Mouse (Mus musculus): ENCODE data around the gene Cemip. TPM values are rescaled to one million over a fixed set of nuclear protein-coding genes. Genes with fewer than 3 reads are reported as not detected.

The Cemip gene
- polyA plus RNA-seq, 1 experiment: 1.0 TPM

GRCm38 (mm10) chr7:84032831-84033230 lies 53.5 kb downstream of the Cemip start:
- Histone ChIP-seq H3K79me2 (ENCODE audit: control insufficient read depth, insufficient read depth) (no peaks in the 10 kb centered on the region), H3ac (ENCODE audit: control insufficient read depth, insufficient read length, low read depth) (no peak overlapping the region)

DNA sequence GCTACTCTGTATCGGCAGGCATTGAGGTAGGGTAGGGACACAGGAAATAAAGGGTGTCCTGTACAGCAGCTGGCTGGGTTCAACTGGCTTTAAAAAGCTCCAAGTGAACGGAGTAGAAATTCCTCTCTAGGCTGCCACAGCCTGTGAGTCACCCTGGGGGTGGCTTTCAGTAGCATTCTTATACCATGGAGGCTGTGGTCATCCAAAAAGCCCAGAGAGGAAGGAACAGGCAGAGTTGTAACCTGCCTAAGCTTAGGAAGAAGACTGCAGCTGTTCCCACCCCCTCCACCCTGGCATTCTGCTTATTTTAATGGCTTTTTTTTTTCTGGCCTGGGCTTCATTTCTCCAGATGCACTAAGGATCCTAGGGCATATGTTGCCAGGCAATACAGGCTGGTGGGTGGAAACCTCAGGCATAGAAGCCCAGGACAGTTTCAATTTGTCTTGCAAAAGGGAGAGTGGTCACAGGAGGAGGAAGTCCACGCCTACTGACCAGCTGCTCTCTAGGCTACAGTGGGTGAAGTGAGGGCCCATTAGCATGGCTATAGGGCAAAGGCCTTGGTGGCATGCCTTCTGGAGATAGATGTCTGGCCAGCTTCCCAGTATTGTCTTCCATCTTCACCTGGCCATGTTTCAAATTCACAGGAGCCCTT lies 57.1 kb downstream of the Cemip start:
- H3K79me3 ChIP-seq (ENCODE audit: low read depth): no peaks in the 10 kb centered on the region
- no peaks in the 10 kb centered on the region for H3K27me3 ChIP-seq (ENCODE audit: control insufficient read depth, insufficient read depth, insufficient read length)
- no peak overlapping the region for H3ac ChIP-seq (ENCODE audit: control insufficient read depth, insufficient read length, low read depth)
- no peak overlapping the region for H3K4me3 ChIP-seq (ENCODE audit: insufficient read depth, poor library complexity, severe bottlenecking)
- no peaks in the 10 kb centered on the region for H3K36me3 ChIP-seq (ENCODE audit: control insufficient read depth, insufficient read depth)
- no peaks in the 10 kb centered on the region for H3K79me2 ChIP-seq (ENCODE audit: control insufficient read depth, insufficient read depth)
- no peak for TF ChIP-seq MYOG (IDR thresholded peaks at IDR 0.05; ENCODE audit: control insufficient read depth, extremely low read depth, insufficient read length)
- no peak for TF ChIP-seq USF1 (IDR thresholded peaks at IDR 0.05; ENCODE audit: low read depth)
- no peak for TF ChIP-seq MAX (IDR thresholded peaks at IDR 0.05)
- peak; percentile 60 for TF ChIP-seq MYOD1 (IDR thresholded peaks at IDR 0.05; ENCODE audit: control insufficient read depth, insufficient read length, low read depth)
- no peak for TF ChIP-seq CEBPB (IDR thresholded peaks at IDR 0.05; ENCODE audit: low read depth)
- no peak for TF ChIP-seq FOSL1 (IDR thresholded peaks at IDR 0.05; ENCODE audit: insufficient read depth, low read length, poor library complexity, severe bottlenecking)
- no peak for TF ChIP-seq CTCF (IDR thresholded peaks at IDR 0.05; ENCODE audit: control insufficient read depth, insufficient read depth, insufficient read length)

More at GRCm38 (mm10) chr7:84032831-84033230, 53.5 kb downstream of the Cemip start:
- Histone ChIP-seq H3K36me3 (ENCODE audit: control insufficient read depth, insufficient read depth) (no peaks in the 10 kb centered on the region), H3K79me3 (ENCODE audit: low read depth) (no peaks in the 10 kb centered on the region), H3K27me3 (ENCODE audit: control insufficient read depth, insufficient read depth, insufficient read length) (no peaks in the 10 kb centered on the region), H3K4me3 (ENCODE audit: insufficient read depth, poor library complexity, severe bottlenecking) (no peak overlapping the region)
- TF ChIP-seq CTCF (IDR thresholded peaks at IDR 0.05; ENCODE audit: control insufficient read depth, insufficient read depth, insufficient read length) (no peak), MYOG (IDR thresholded peaks at IDR 0.05; ENCODE audit: control insufficient read depth, extremely low read depth, insufficient read length) (no peak)

- H3K36me3 ChIP-seq (ENCODE audit: control insufficient read depth, insufficient read depth): no peaks in the 10 kb centered on the region
- no peaks in the 10 kb centered on the region for H3K79me2 ChIP-seq (ENCODE audit: control insufficient read depth, insufficient read depth)
- no peaks in the 10 kb centered on the region for H3K27me3 ChIP-seq (ENCODE audit: control insufficient read depth, insufficient read depth, insufficient read length)
- TF ChIP-seq MAX (IDR thresholded peaks at IDR 0.05) (no peak), CEBPB (IDR thresholded peaks at IDR 0.05; ENCODE audit: low read depth) (no peak), FOSL1 (IDR thresholded peaks at IDR 0.05; ENCODE audit: insufficient read depth, low read length, poor library complexity, severe bottlenecking) (no peak)
- no peak overlapping the region for H3K4me3 ChIP-seq (ENCODE audit: insufficient read depth, poor library complexity, severe bottlenecking)
- H3ac ChIP-seq (ENCODE audit: control insufficient read depth, insufficient read length, low read depth): no peak overlapping the region
- no peaks in the 10 kb centered on the region for H3K79me3 ChIP-seq (ENCODE audit: low read depth)
Observed at GRCm38 (mm10) chr7:84028368-84028767, 57.9 kb downstream of the Cemip start.

DNA sequence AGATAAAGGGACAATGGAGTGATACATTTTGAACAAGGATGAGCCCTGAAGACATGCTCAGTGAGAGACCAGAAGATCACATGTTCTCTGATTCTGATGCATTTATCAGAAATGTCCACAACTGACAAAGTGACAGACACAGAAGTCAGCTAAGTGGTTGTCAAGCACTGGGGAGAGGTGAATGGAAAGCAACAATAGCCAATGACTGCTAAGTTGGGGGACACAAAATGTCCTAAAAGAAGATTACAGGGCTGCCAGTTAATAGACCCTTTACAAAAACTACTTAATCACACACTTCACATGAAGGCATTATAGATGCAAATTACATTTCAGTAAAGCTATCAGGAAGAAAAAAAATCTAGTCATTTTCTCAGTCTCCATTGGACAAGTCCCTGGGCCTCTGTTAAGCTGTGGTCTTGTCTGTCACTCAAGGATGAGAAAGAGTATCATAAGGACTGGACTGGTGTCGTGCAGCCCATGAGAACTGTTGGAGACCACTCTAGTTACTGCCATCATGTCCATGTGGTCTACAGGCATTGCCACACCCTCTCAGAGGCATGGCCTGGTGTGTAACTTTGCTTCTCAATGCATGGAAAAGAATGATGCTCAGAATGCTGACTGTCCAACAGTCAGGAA lies 59.2 kb downstream of the Cemip start:
- no peaks in the 10 kb centered on the region for H3K79me3 ChIP-seq (ENCODE audit: low read depth)
- H3K36me3 ChIP-seq (ENCODE audit: control insufficient read depth, insufficient read depth): no peaks in the 10 kb centered on the region
- no peak overlapping the region for H3ac ChIP-seq (ENCODE audit: control insufficient read depth, insufficient read length, low read depth)
- H3K27me3 ChIP-seq (ENCODE audit: control insufficient read depth, insufficient read depth, insufficient read length): no peaks in the 10 kb centered on the region
- H3K79me2 ChIP-seq (ENCODE audit: control insufficient read depth, insufficient read depth): no peaks in the 10 kb centered on the region
- TF ChIP-seq MYOG (IDR thresholded peaks at IDR 0.05; ENCODE audit: control insufficient read depth, extremely low read depth, insufficient read length) (no peak), FOSL1 (IDR thresholded peaks at IDR 0.05; ENCODE audit: insufficient read depth, low read length, poor library complexity, severe bottlenecking) (no peak), CEBPB (IDR thresholded peaks at IDR 0.05; ENCODE audit: low read depth) (no peak), MYOD1 (IDR thresholded peaks at IDR 0.05; ENCODE audit: control insufficient read depth, insufficient read length, low read depth) (no peak), MAX (IDR thresholded peaks at IDR 0.05) (no peak), USF1 (IDR thresholded peaks at IDR 0.05; ENCODE audit: low read depth) (no peak), CTCF (IDR thresholded peaks at IDR 0.05; ENCODE audit: control insufficient read depth, insufficient read depth, insufficient read length) (no peak)
- H3K4me3 ChIP-seq (ENCODE audit: insufficient read depth, poor library complexity, severe bottlenecking): no peak overlapping the region

- H3K79me2 ChIP-seq (ENCODE audit: control insufficient read depth, insufficient read depth): no peaks in the 10 kb centered on the region
- no peaks in the 10 kb centered on the region for H3K36me3 ChIP-seq (ENCODE audit: control insufficient read depth, insufficient read depth)
- H3K79me3 ChIP-seq (ENCODE audit: low read depth): no peaks in the 10 kb centered on the region
- H3K27me3 ChIP-seq (ENCODE audit: control insufficient read depth, insufficient read depth, insufficient read length): no peaks in the 10 kb centered on the region
- H3ac ChIP-seq (ENCODE audit: control insufficient read depth, insufficient read length, low read depth): no peak overlapping the region
- no peak overlapping the region for H3K4me3 ChIP-seq (ENCODE audit: insufficient read depth, poor library complexity, severe bottlenecking)
- TF ChIP-seq MYOD1 (IDR thresholded peaks at IDR 0.05; ENCODE audit: control insufficient read depth, insufficient read length, low read depth) (no peak), FOSL1 (IDR thresholded peaks at IDR 0.05; ENCODE audit: insufficient read depth, low read length, poor library complexity, severe bottlenecking) (no peak), MYOG (IDR thresholded peaks at IDR 0.05; ENCODE audit: control insufficient read depth, extremely low read depth, insufficient read length) (no peak), CTCF (IDR thresholded peaks at IDR 0.05; ENCODE audit: control insufficient read depth, insufficient read depth, insufficient read length) (no peak), CEBPB (IDR thresholded peaks at IDR 0.05; ENCODE audit: low read depth) (no peak), USF1 (IDR thresholded peaks at IDR 0.05; ENCODE audit: low read depth) (no peak), MAX (IDR thresholded peaks at IDR 0.05) (no peak)
Observed at GRCm38 (mm10) chr7:84026090-84026489, 60.2 kb downstream of the Cemip start.

DNA sequence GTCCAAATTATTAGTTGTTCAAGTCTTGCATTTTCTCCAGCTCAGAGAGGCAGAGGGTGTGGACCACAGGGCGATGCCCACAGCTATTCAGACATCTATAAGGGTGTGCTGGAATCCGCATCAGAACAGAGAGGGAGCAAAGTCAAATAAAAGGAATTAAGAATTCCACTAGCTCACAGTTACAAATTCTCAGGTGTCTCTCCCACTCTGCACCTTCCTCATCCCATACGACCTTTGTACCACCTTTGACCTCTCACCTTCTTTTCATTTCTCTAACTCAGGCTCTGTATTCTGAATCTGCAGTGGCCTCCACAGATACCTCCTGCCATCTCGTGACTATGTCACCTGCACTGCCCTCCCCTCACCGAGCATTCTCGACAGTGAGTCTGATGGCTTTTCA lies 62.8 kb downstream of the Cemip start:
- Histone ChIP-seq H3K79me3 (ENCODE audit: low read depth) (no peaks in the 10 kb centered on the region), H3K4me3 (ENCODE audit: insufficient read depth, poor library complexity, severe bottlenecking) (no peak overlapping the region), H3K36me3 (ENCODE audit: control insufficient read depth, insufficient read depth) (no peaks in the 10 kb centered on the region), H3K79me2 (ENCODE audit: control insufficient read depth, insufficient read depth) (no peaks in the 10 kb centered on the region), H3K27me3 (ENCODE audit: control insufficient read depth, insufficient read depth, insufficient read length) (no peaks in the 10 kb centered on the region), H3ac (ENCODE audit: control insufficient read depth, insufficient read length, low read depth) (no peak overlapping the region)
- TF ChIP-seq CTCF (IDR thresholded peaks at IDR 0.05; ENCODE audit: control insufficient read depth, insufficient read depth, insufficient read length) (no peak), USF1 (IDR thresholded peaks at IDR 0.05; ENCODE audit: low read depth) (no peak), FOSL1 (IDR thresholded peaks at IDR 0.05; ENCODE audit: insufficient read depth, low read length, poor library complexity, severe bottlenecking) (no peak), CEBPB (IDR thresholded peaks at IDR 0.05; ENCODE audit: low read depth) (no peak), MYOG (IDR thresholded peaks at IDR 0.05; ENCODE audit: control insufficient read depth, extremely low read depth, insufficient read length) (no peak), MYOD1 (IDR thresholded peaks at IDR 0.05; ENCODE audit: control insufficient read depth, insufficient read length, low read depth) (no peak), MAX (IDR thresholded peaks at IDR 0.05) (no peak)

Measured in C2C12 (cell line).